Mouse (Mus musculus) hindbrain, embryonic 13.5 days (tissue): Measurements from ENCODE around the gene Xrcc1. TPM values are rescaled to one million over a fixed set of nuclear protein-coding genes. Genes with fewer than 3 reads are reported as not detected.
A peak's percentile ranks its signal among the peaks of the same experiment; 100 is the strongest.

Experiments used
- ATAC-seq: fragments of 200-750 bp; cut with Nextera tagmentation; 2 replicates; pipeline ENCODE4 v1.8.0; 2017; ENCODE audit warnings: moderate TSS enrichment; ENCODE audit not compliant: low FRiP score
- H3K27ac ChIP-seq: fragments of 300-500 bp; sonication (generic); 2 replicates; pipeline ENCODE4 v1.5.1; 2015; ENCODE audit warnings: inconsistent platforms, mild to moderate bottlenecking, moderate library complexity
- H3K27me3 ChIP-seq: fragments of 300-500 bp; sonication (generic); 2 replicates; pipeline ENCODE4 v1.6.1; 2015; ENCODE audit warnings: mild to moderate bottlenecking, inconsistent platforms
- H3K36me3 ChIP-seq: fragments of 300-500 bp; sonication (generic); 2 replicates; pipeline ENCODE4 v1.6.1; 2015; ENCODE audit warnings: mild to moderate bottlenecking, inconsistent platforms
- H3K4me1 ChIP-seq: fragments of 300-500 bp; sonication (generic); replicated peaks from 2 replicates; pipeline ENCODE4 v1.6.1; 2015; ENCODE audit warnings: inconsistent platforms
- H3K4me2 ChIP-seq: fragments of 300-500 bp; sonication (generic); 2 replicates; pipeline ENCODE4 v1.6.1; 2015; ENCODE audit warnings: inconsistent platforms, mild to moderate bottlenecking, moderate library complexity
- H3K4me3 ChIP-seq: fragments of 300-500 bp; sonication (generic); 2 replicates; pipeline ENCODE4 v1.5.1; 2015; ENCODE audit warnings: mild to moderate bottlenecking, inconsistent platforms
- H3K9ac ChIP-seq: fragments of 300-500 bp; sonication (generic); 2 replicates; pipeline ENCODE4 v1.6.1; 2015; ENCODE audit warnings: mild to moderate bottlenecking, inconsistent platforms
- H3K9me3 ChIP-seq: fragments of 300-500 bp; sonication (generic); 2 replicates; pipeline ENCODE4 v1.6.1; 2016; ENCODE audit warnings: inconsistent platforms
- WGBS: fragments of 180-500 bp; shearing (Covaris S2); methylation state at CpG from one replicate; pipeline ENCODE4 v1.1.7; 2015; 5-methylcytosine and 5-hydroxymethylcytosine counted together
- polyA plus RNA-seq: library from polyadenylated mRNA; unstranded; fragments of >200 nt; fragmentation: Nextera tagmentation; extraction: Ambion mirVana; gene quantifications from 2 replicates; pipeline ENCODE4 v1.2.1, GENCODE M21; 2015

The Xrcc1 gene
- polyA plus RNA-seq, 1 experiment from 2014 or later, result 61.3 TPM

DNA sequence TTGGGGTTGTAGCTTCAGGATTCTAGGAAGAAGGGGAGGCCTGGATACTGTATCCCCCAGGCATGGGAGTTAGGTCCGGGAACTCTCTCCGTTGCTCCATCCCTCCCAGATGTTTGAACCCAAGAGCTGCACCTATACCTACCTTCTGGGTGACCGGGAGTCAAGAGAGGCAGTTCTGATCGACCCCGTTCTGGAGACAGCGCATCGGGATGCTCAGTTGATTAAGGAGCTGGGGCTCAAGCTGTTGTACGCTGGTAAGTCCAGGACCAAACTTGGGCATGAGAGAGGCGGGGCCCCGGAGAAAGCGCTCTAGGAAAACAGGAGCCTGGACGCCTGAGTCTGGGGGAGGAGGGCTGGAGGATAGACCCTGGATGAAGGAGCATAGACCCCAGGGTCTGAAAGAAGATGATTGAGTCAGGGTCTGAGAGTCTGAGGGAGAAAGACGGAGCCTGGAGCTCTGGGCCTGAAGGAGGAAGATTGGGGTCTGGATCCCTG, 48.3 kb downstream of the Xrcc1 start:
- Histone ChIP-seq H3K27ac (no peak overlapping the region), H3K4me1 (peaks cover 15% of the 10 kb centered on the region), H3K4me3 (peak overlapping the region; percentile 64), H3K4me2 (peak overlapping the region; percentile 75), H3K27me3 (peaks cover 19% of the 10 kb centered on the region), H3K9ac (peak overlapping the region; percentile 83), H3K36me3 (no peaks in the 10 kb centered on the region), H3K9me3 (no peaks in the 10 kb centered on the region)
- 1% methylated on average over 13 of the region's 13 CpGs for WGBS
- 0 out of 2 replicates have a peak, but pooled peaks have one; percentile 26 for ATAC-seq

DNA sequence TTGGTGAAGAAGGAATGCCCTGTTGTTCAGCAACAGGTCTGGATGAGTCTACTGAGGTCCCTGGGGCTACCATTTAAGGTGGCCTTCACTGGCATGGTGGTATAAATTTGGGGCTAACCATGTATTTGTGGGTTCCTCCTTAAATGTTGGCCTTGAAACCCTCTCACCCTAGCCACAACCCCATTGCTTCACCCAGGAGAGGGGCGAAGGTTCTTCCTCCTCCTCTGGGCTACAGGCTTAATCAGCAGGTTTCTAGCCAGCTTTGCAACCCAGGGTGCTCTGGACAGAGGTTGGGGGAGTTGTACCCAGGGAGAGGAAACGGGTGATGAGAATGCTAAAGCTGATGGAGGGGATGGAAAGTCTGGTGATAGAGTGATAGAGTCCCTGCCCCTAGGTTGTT, 49.4 kb downstream of the Xrcc1 start:
- H3K4me2 ChIP-seq, result no peak overlapping the region
- H3K9ac ChIP-seq, result no peak overlapping the region
- H3K27ac ChIP-seq, result no peak overlapping the region
- WGBS, result 86% methylated on average over 2 of the region's 2 CpGs
- peaks cover 19% of the 10 kb centered on the region for H3K27me3 ChIP-seq
- H3K4me1 ChIP-seq, result peaks cover 15% of the 10 kb centered on the region
- no peaks in the 10 kb centered on the region for H3K36me3 ChIP-seq
- no peaks in the 10 kb centered on the region for H3K9me3 ChIP-seq
- H3K4me3 ChIP-seq, result no peak overlapping the region
- no peak for ATAC-seq

DNA sequence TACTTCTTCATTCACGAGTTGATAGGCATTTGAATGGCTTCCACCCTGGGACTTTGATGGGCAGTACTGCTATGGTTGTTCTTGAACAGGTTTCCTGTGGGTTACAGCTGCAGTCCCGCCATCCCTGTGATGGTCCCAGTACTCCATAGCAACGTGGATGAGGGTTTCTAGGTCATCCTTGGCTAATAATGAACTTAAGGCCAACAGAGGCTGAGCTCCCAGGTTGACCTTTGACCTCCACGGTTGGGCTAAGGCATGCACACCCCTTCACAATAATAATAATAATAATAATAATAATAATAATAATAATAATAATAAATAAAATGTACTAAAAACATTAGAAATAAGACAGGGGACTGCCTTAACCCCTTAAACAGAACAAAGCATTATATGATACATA, 52.0 kb downstream of the Xrcc1 start:
- no peak for ATAC-seq
- Histone ChIP-seq H3K27me3 (peaks cover 19% of the 10 kb centered on the region), H3K9ac (no peak overlapping the region), H3K27ac (no peak overlapping the region), H3K9me3 (no peaks in the 10 kb centered on the region), H3K4me3 (no peak overlapping the region), H3K4me2 (no peak overlapping the region), H3K36me3 (no peaks in the 10 kb centered on the region), H3K4me1 (peaks cover 20% of the 10 kb centered on the region)
- 76% methylated on average over 4 of the region's 4 CpGs for WGBS

DNA sequence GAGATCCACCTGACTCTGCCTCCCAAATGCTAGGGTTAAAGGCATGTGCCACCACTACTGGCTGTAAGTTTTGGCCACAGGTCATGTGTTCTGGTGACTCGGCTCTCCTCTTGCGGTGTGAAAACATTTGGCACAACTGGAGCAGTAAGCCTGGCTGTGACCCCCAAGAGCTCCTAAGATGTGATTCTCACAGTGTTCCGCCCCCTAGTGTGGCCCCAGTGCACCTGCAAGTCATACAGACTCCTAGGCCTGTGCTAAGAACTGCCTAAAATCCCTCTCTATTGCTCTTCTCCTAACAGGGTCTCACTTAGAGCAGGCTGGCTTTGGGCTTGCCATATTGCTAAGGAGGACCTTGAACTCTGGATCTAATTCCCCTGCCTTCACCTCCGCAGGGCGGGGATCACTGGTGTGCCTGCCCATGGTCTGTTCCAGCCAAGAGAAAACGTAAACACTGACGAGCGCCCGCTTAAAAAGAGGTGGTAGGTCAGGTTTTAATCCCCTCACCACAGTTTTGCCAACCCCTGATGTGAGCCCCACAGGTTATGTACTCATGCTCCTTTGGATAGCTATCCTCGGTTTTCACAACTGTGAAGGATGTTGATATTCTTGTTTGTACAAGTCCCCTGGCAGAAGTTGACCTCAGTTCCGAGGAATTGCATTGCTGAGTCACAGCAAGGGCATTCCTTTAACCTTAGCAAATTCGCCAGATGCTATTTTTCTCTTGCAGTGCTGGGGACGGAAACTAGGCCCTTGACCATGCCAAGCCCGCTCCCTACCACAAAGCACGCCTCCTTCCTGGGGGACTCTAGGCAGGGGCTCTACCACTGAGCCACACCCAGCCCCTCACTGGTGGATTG, 53.4 kb downstream of the Xrcc1 start:
- H3K4me3 ChIP-seq, result no peak overlapping the region
- no peaks in the 10 kb centered on the region for H3K9me3 ChIP-seq
- H3K4me1 ChIP-seq, result peaks cover 10% of the 10 kb centered on the region
- H3K27me3 ChIP-seq, result peaks cover 12% of the 10 kb centered on the region
- no peaks in the 10 kb centered on the region for H3K36me3 ChIP-seq
- H3K4me2 ChIP-seq, result no peak overlapping the region
- no peak overlapping the region for H3K27ac ChIP-seq
- no peak for ATAC-seq
- no peak overlapping the region for H3K9ac ChIP-seq
- 78% methylated on average over 15 of the region's 15 CpGs for WGBS

DNA sequence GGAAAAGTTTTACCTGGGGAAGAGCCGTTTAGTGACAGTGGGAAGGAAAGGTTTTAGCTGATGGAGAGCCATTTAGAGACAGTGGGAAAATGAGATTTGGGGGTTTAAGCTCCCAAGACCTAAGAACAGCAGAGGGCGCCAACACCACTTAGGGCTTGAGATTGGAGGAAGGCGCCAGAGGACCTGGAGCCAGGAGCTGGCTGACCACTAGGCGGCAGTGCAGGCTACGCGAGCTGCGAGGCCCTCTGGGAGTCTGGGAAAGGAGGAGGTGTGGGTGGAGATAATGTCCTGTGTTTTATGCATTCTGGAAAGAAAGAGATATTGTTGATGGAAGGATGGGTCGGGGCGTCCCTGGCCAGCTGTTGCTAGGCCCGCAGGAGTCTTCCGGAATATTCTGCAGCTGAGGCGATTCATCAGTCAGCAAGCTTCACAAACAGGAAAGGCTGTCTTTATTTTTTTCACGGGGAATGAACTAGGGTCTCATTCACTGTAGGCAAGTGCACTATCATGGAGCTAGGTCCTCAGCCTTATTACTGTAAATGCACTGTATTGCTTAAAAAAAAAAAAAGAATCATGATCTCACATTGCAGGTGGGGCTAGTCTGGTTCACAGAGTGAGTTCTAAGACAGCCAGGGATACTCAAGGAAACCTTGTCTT, 55.0 kb downstream of the Xrcc1 start:
- Histone ChIP-seq H3K4me3 (peak overlapping the region; percentile 23), H3K27me3 (no peaks in the 10 kb centered on the region), H3K4me1 (peaks cover 5% of the 10 kb centered on the region; the same call in 1 of the 2 replicates), H3K9me3 (no peaks in the 10 kb centered on the region), H3K27ac (peak overlapping the region; percentile 45), H3K4me2 (peak overlapping the region; percentile 48), H3K36me3 (no peaks in the 10 kb centered on the region), H3K9ac (peak overlapping the region; percentile 64; the same call in 1 of the 2 replicates)
- 4% methylated on average over 13 of the region's 13 CpGs for WGBS
- peak; percentile 90 for ATAC-seq

DNA sequence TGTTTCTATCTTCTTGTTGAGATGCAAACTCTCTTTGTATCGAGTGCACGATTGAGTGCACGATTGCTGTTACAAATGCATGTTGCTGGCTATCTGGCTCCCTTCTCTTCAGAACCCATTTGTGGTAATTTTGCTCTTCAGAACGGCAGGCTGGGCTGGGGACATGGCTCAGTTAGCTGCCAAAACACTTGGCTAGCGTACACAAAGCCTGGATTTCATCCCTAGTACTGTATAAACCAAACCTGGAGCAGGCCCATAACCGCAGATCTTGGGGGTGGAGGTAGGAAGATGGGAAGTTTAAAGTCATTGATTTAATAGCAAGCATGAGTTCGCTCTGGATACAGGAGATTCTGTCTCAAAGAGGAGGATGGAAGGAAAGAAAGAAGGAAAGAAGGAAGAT, 59.5 kb downstream of the Xrcc1 start:
- Histone ChIP-seq H3K9ac (no peak overlapping the region), H3K4me2 (no peak overlapping the region), H3K4me1 (peaks cover 10% of the 10 kb centered on the region), H3K27me3 (peaks cover 23% of the 10 kb centered on the region), H3K9me3 (no peaks in the 10 kb centered on the region), H3K36me3 (no peaks in the 10 kb centered on the region; the same call in 1 of the 2 replicates), H3K27ac (no peak overlapping the region), H3K4me3 (no peak overlapping the region)
- ATAC-seq, result no peak
- 85% methylated on average over 7 of the region's 7 CpGs for WGBS

DNA sequence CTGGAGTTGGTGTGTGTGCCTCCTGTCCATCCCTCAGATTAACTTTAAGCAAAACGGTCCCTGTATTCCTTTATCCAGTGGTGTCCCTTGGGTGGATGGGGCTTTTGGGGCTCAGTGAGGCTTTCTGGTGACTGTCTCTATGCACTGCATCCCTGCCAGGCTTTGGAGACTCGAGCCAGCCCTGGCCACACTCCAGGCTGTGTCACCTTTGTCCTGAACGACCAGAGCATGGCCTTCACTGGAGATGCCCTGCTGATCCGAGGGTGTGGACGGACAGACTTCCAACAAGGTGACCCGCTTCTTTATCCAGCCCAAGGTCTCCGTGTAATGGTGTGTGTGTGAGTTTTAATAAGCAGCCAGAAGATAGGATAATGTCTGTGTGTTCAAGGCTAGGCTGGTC, 60.0 kb downstream of the Xrcc1 start:
- no peak for ATAC-seq
- H3K9me3 ChIP-seq, result no peaks in the 10 kb centered on the region
- 76% methylated on average over 7 of the region's 7 CpGs for WGBS
- H3K27ac ChIP-seq, result no peak overlapping the region
- H3K4me3 ChIP-seq, result no peak overlapping the region
- H3K4me1 ChIP-seq, result peaks cover 14% of the 10 kb centered on the region
- no peak overlapping the region for H3K4me2 ChIP-seq
- no peaks in the 10 kb centered on the region; the same call in 1 of the 2 replicates for H3K36me3 ChIP-seq
- H3K27me3 ChIP-seq, result peaks cover 28% of the 10 kb centered on the region
- no peak overlapping the region for H3K9ac ChIP-seq

DNA sequence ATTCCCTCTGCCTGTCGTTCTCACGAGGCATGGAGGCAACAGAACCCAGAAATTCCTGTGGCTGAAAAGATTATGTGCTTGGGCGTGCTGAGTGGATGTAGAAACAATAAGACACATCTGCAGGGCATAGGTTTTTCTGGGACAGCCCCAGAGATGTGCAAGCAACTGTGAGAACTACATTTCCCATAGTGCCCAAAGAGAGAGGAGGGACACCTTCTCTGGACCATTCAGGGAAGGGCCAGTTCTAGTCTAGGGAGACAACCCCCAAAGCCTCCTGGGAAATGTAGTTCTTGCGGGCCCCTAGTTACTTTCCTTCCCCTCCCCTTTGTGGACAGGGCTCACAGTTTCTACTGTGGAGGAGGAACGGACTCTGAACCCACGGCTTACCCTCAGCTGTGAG, 61.9 kb downstream of the Xrcc1 start:
- Histone ChIP-seq H3K9me3 (no peaks in the 10 kb centered on the region), H3K4me2 (no peak overlapping the region), H3K4me1 (peaks cover 25% of the 10 kb centered on the region), H3K9ac (no peak overlapping the region), H3K27ac (no peak overlapping the region), H3K36me3 (no peaks in the 10 kb centered on the region; the same call in 1 of the 2 replicates), H3K4me3 (no peak overlapping the region), H3K27me3 (peaks cover 47% of the 10 kb centered on the region)
- WGBS, result 53% methylated on average over 6 of the region's 6 CpGs
- ATAC-seq, result peak; percentile 71

DNA sequence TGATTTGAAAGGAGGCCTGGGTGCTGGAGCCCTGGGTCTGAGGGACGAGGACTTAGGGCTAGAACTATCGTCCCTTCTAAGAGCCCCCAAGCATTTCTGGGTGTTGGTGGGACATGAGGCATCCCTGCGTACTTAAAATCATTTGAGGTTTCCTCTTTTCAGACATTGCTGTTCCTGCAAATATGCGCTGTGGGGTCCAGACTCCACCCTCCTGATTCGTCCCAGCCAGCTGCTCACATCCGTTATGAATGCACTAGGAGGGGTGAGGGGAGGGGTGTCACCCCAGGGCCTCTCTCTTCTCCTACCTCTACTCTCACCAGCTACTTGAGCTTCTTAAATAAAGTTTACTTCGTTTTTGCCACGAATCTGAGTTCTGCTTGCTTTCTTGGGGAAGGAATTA, 62.5 kb downstream of the Xrcc1 start:
- H3K36me3 ChIP-seq, result no peaks in the 10 kb centered on the region; the same call in 1 of the 2 replicates
- H3K9ac ChIP-seq, result no peak overlapping the region
- no peak overlapping the region for H3K27ac ChIP-seq
- peaks cover 52% of the 10 kb centered on the region for H3K27me3 ChIP-seq
- no peak overlapping the region for H3K4me3 ChIP-seq
- H3K4me1 ChIP-seq, result peaks cover 27% of the 10 kb centered on the region
- H3K4me2 ChIP-seq, result no peak overlapping the region
- WGBS, result 69% methylated on average over 8 of the region's 8 CpGs
- no peak for ATAC-seq
- no peaks in the 10 kb centered on the region for H3K9me3 ChIP-seq

DNA sequence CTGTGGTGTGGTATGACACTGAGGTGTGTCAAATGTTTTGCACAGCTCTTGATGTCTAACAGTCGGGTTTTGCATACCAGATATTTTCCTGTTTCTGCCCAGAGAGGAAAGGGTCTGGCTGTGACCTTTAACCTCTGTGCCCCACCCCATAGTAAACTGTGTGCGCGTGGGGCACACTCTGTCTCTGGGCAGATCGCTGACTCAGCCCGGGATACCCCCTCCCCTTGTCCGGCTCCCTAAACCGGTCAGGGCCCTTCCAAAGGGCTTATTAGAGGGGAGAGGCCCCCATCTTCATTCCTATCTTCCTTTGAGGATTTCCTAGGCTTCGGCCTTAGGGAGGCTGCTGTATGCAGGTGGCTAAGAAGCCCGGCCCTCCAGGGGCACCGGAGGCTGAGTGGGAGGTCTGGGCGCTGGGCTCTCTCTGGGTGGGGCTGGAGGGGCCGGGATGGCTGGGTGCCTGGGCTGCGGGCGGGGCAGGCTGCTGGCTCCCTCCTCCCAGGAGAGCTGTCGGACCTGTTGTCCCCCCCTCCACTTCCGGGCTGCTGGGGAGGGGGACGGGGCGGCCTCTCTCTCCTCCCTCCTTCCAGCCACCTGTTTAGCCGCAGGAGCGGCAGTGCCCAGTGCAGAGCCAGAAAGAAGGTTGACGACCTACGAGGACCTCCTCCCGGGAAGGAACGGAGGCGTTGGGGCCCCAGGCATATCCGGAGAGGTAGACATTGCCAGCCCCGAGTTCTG, 64.2 kb downstream of the Xrcc1 start, which contains the start of gene Phldb3:
Gene Phldb3 (plus strand): TSS at position 620 of the 735 bp plus-strand sequence.
- H3K4me1 ChIP-seq, result peaks cover 27% of the 10 kb centered on the region
- no peaks in the 10 kb centered on the region for H3K9me3 ChIP-seq
- peak within 1 kb of the TSS; percentile 43; the same call in 1 of the 2 replicates for H3K9ac ChIP-seq
- no peak for ATAC-seq
- no peak within 1 kb of the TSS for H3K27ac ChIP-seq
- no peaks in the 10 kb centered on the region; the same call in 1 of the 2 replicates for H3K36me3 ChIP-seq
- H3K4me3 ChIP-seq, result peak within 1 kb of the TSS; percentile 29
- peak within 1 kb of the TSS; percentile 47 for H3K4me2 ChIP-seq
- 4% methylated on average over 23 of the region's 27 CpGs for WGBS
- peaks cover 63% of the 10 kb centered on the region for H3K27me3 ChIP-seq

DNA sequence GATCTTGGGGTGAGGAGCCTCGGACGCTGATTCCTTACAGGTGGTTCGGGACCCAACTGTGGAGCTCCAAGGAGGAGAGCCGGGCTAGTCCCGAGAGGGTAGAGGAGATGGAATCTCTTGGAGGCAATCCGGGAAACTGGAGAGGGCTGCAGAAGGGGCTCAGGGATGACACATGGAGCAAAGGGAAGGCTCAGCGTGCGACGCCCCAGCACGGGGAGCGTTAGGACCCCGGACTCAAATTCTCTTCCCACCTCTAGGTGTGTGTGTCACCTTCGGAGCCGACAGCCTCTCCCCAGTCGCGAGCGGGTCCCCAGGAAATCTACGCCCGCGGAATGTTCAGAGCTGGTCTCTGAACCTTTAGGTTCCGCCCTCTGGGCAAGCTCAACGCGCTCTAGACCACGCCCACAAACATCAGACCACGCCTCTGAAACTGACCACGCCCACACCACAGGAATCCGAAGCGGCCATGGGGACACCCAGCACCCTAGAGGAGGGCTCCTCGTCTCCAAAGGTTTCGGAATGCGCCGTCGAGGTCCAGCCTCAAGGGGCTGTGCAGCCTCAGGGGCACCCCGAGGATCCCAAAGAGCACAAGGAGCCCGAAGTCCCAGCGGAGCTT, 64.9 kb downstream of the Xrcc1 start:
- H3K4me1 ChIP-seq, result peaks cover 27% of the 10 kb centered on the region
- H3K9ac ChIP-seq, result 0 out of 2 replicates have a peak overlapping the region, but pooled peaks have one; percentile 43
- no peak overlapping the region for H3K27ac ChIP-seq
- peak; percentile 36; the same call in 1 of the 2 replicates for ATAC-seq
- no peaks in the 10 kb centered on the region; the same call in 1 of the 2 replicates for H3K36me3 ChIP-seq
- peaks cover 63% of the 10 kb centered on the region for H3K27me3 ChIP-seq
- under 1% methylated on average over 36 of the region's 36 CpGs for WGBS
- H3K4me2 ChIP-seq, result peak overlapping the region; percentile 47
- H3K4me3 ChIP-seq, result peak overlapping the region; percentile 29
- H3K9me3 ChIP-seq, result no peaks in the 10 kb centered on the region
